7 mouse cellular contexts compared by ENCODE assay signal in the genomic region with DNA sequence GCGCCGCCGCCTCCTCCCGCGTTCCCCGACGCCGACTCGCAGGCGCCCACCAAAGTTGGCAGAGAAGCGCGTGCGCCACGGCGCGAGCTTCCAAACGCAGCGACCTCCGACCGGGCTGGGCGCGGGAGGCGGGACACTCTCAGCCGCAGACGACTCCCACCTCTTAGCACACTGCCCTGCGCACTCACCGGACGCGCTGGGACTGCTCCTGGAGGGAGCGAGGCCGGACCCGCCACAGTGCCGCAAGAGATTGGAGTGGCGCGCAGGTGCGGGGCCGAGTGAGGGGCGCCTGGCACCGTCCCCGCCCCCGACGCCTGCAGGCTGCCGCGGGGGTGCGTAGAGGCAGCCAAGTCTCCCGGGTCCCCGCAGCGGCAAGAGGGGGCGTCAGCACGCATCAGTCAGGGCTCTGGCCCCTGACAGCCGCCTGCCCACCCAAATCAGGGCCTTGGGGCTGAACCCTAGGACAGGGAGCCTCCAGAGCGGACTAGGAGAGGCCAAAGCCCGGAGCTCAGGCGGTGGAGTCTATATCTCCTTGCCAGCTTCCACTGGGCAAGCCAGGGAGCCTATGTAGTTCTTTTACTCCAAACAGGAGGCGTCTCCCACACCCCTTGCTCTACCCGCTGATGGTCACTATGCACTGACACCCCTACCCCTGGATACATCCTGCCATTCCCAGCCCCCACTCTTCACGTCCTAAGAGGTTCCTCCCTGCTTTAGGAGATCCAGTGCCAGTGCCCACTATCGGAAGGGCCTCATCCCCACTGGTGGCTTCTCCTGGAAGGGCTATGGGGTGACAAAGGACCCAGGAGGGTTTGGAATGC. TPM values are rescaled to one million over a fixed set of nuclear protein-coding genes. Genes with fewer than 3 reads are reported as not detected.
DNase-seq lines count a peak whose midpoint lies in the region; ATAC-seq and TF ChIP-seq lines count a peak whose summit lies in the region.

Gene A930017K11Rik, minus strand, starts transcription at position 763 of the 821 bp plus-strand sequence.

- intact Hi-C loops in gastrocnemius, postnatal 14 days (cut with DNase I; ENCODE audit: low total_unique reads) = no loop called here

- 1% methylated on average over 58 of the region's 58 CpGs for WGBS in lung, embryonic 15.5 days
- 2% methylated on average over 57 of the region's 58 CpGs for WGBS in lung, adult 2 months
- WGBS in embryonic facial prominence, embryonic 10.5 days = 1% methylated on average over 58 of the region's 58 CpGs
- 3% methylated on average over 53 of the region's 58 CpGs for WGBS in hindbrain, postnatal 0 days
- WGBS in midbrain, embryonic 14.5 days = 1% methylated on average over 58 of the region's 58 CpGs

- peaks cover 47% of the 10 kb centered on the region for H3K27me3 ChIP-seq in lung, embryonic 15.5 days
- H3K27me3 ChIP-seq in embryonic facial prominence, embryonic 10.5 days (replicated peaks; ENCODE audit: low read depth, poor library complexity, severe bottlenecking) = peaks cover 59% of the 10 kb centered on the region
- H3K27me3 ChIP-seq in hindbrain, postnatal 0 days (ENCODE audit: insufficient read depth, low read length) = peaks cover 7% of the 10 kb centered on the region; the same call in 1 of the 2 replicates
- H3K27me3 ChIP-seq in midbrain, embryonic 14.5 days (ENCODE audit: control insufficient read depth, insufficient read depth, low read length) = peaks cover 40% of the 10 kb centered on the region

- H3K4me1 ChIP-seq in lung, embryonic 15.5 days = peaks cover 14% of the 10 kb centered on the region
- H3K4me1 ChIP-seq in lung, adult 2 months (ENCODE audit: control insufficient read depth, insufficient read depth, low read length) = no peaks in the 10 kb centered on the region
- peaks cover 31% of the 10 kb centered on the region for H3K4me1 ChIP-seq in embryonic facial prominence, embryonic 10.5 days
- H3K4me1 ChIP-seq in hindbrain, postnatal 0 days (ENCODE audit: insufficient read depth, low read length) = 0 out of 2 replicates have a peak, but pooled peaks cover 7% of the 10 kb centered on the region
- no peaks in the 10 kb centered on the region for H3K4me1 ChIP-seq in midbrain, embryonic 14.5 days (ENCODE audit: control insufficient read depth, insufficient read depth, low read length)

- no peak for TF ChIP-seq CTCF in lung, adult 2 months (IDR thresholded peaks at IDR 0.05; ENCODE audit: insufficient read depth, low read length)
- no peak for TF ChIP-seq CTCF in hindbrain, postnatal 0 days (IDR thresholded peaks at IDR 0.05; ENCODE audit: low read depth)

- TF ChIP-seq POLR2A in lung, adult 2 months (IDR thresholded peaks at IDR 0.05; ENCODE audit: borderline replicate concordance, extremely low read depth, low read depth, low read length) = no peak

- ATAC-seq in lung, embryonic 15.5 days (ENCODE audit: borderline replicate concordance, extremely low read depth, low FRiP score, low TSS enrichment) = 0 out of 2 replicates have a peak, but pooled peaks have one; percentile 27
- no peak for ATAC-seq in hindbrain, postnatal 0 days
- ATAC-seq in midbrain, embryonic 14.5 days (ENCODE audit: low FRiP score, low TSS enrichment) = no peak

- H3K9ac ChIP-seq in lung, embryonic 15.5 days = peak within 1 kb of the TSS; percentile 11
- 0 out of 2 replicates have a peak within 1 kb of the TSS, but pooled peaks have one; percentile 29 for H3K9ac ChIP-seq in hindbrain, postnatal 0 days (replicated peaks; ENCODE audit: low read length)
- H3K9ac ChIP-seq in midbrain, embryonic 14.5 days (replicated peaks; ENCODE audit: low read length) = no peak within 1 kb of the TSS

- H3K4me3 ChIP-seq in lung, embryonic 15.5 days = peak within 1 kb of the TSS; percentile 42
- H3K4me3 ChIP-seq in lung, adult 2 months (replicated peaks; ENCODE audit: extremely low read depth, low read depth, low read length) = no peak within 1 kb of the TSS
- peak within 1 kb of the TSS; percentile 60 for H3K4me3 ChIP-seq in embryonic facial prominence, embryonic 10.5 days
- H3K4me3 ChIP-seq in hindbrain, postnatal 0 days (ENCODE audit: low read length) = peak within 1 kb of the TSS; percentile 37
- peak within 1 kb of the TSS; percentile 22 for H3K4me3 ChIP-seq in midbrain, embryonic 14.5 days (replicated peaks; ENCODE audit: low read depth, low read length)

- no peak within 1 kb of the TSS for H3K27ac ChIP-seq in lung, embryonic 15.5 days
- peak within 1 kb of the TSS; percentile 44; the same call in 1 of the 2 replicates for H3K27ac ChIP-seq in embryonic facial prominence, embryonic 10.5 days (replicated peaks)
- H3K27ac ChIP-seq in hindbrain, postnatal 0 days = peak within 1 kb of the TSS; percentile 34; the same call in 1 of the 2 replicates
- H3K27ac ChIP-seq in midbrain, embryonic 14.5 days (replicated peaks; ENCODE audit: low read depth, low read length) = no peak within 1 kb of the TSS

- no peak for DNase-seq in lung, adult 2 months
- peak; percentile 53 for DNase-seq in embryonic facial prominence, embryonic 10.5 days (ENCODE audit: low spot score)
- peak; percentile 25 for DNase-seq in hindbrain, postnatal 0 days (ENCODE audit: low spot score)
- DNase-seq in midbrain, embryonic 14.5 days = no peak
- no peak for DNase-seq in gastrocnemius, postnatal 14 days
- DNase-seq in adrenal gland, postnatal 4 days (ENCODE audit: low spot score in 2 of 2) = no peak

- peak within 1 kb of the TSS; percentile 76 for H3K4me2 ChIP-seq in lung, embryonic 15.5 days
- H3K4me2 ChIP-seq in hindbrain, postnatal 0 days (ENCODE audit: low read depth, low read length) = peak within 1 kb of the TSS; percentile 51
- peak within 1 kb of the TSS; percentile 43 for H3K4me2 ChIP-seq in midbrain, embryonic 14.5 days (ENCODE audit: low read length)

- no peaks in the 10 kb centered on the region for H3K36me3 ChIP-seq in lung, embryonic 15.5 days
- peaks cover 5% of the 10 kb centered on the region; the same call in 1 of the 2 replicates for H3K36me3 ChIP-seq in embryonic facial prominence, embryonic 10.5 days (replicated peaks)
- H3K36me3 ChIP-seq in hindbrain, postnatal 0 days (ENCODE audit: insufficient read depth, low read length) = no peaks in the 10 kb centered on the region
- H3K36me3 ChIP-seq in midbrain, embryonic 14.5 days (ENCODE audit: control insufficient read depth, insufficient read depth, low read length) = no peaks in the 10 kb centered on the region

- no peaks in the 10 kb centered on the region for H3K9me3 ChIP-seq in lung, embryonic 15.5 days
- no peaks in the 10 kb centered on the region for H3K9me3 ChIP-seq in embryonic facial prominence, embryonic 10.5 days
- H3K9me3 ChIP-seq in hindbrain, postnatal 0 days (ENCODE audit: low read length) = no peaks in the 10 kb centered on the region
- H3K9me3 ChIP-seq in midbrain, embryonic 14.5 days (ENCODE audit: control insufficient read depth, low read length) = no peaks in the 10 kb centered on the region

RNA-seq across cellular contexts. Expression of gene A930017K11Rik, which starts in this region (rescaled TPM):
- 0.09 TPM in 1 of 2 replicates, not detected in the other for polyA plus RNA-seq in lung, embryonic 15.5 days (2015; fragmentation: Nextera tagmentation; extraction: Ambion mirVana)
- not detected in 2 replicates for polyA plus RNA-seq in lung, adult 2 months (2012; rRNA removed)
- polyA plus RNA-seq in embryonic facial prominence, embryonic 10.5 days (2016; fragmentation: Nextera tagmentation; extraction: Ambion mirVana) = 0.35 and 0.36 TPM in 2 replicates
- 5.6 and 7.2 TPM in 2 replicates for total RNA-seq in hindbrain, postnatal 0 days (2014; rRNA removed)
- polyA plus RNA-seq in hindbrain, postnatal 0 days (2015; fragmentation: Nextera tagmentation; extraction: Ambion mirVana) = 4.4 and 5.0 TPM in 2 replicates
- 3.3 and 5.2 TPM in 2 replicates for polyA plus RNA-seq in midbrain, embryonic 14.5 days (2014; fragmentation: Nextera tagmentation; extraction: Ambion mirVana)
- total RNA-seq in gastrocnemius, postnatal 14 days (2021) = not detected
- 1 to 10 TPM in 1 of 2 experiments, not detected in 1; 1.1 TPM for total RNA-seq in adrenal gland, postnatal 4 days (2021)

Comparison
In these comparisons a context has a peak if more than half of its experiments do, and no peak if none do; other contexts are left out.
1. Peak in ATAC-seq, H3K4me3 ChIP-seq, H3K9ac ChIP-seq and H3K4me2 ChIP-seq in lung, embryonic 15.5 days; RNA of the gene not detected or under 1 TPM.
2. Peak in DNase-seq, H3K4me3 ChIP-seq and H3K27ac ChIP-seq in embryonic facial prominence, embryonic 10.5 days; RNA of the gene not detected or under 1 TPM.